ENCODE assay signal across 18 mouse cellular contexts in the genomic region with DNA sequence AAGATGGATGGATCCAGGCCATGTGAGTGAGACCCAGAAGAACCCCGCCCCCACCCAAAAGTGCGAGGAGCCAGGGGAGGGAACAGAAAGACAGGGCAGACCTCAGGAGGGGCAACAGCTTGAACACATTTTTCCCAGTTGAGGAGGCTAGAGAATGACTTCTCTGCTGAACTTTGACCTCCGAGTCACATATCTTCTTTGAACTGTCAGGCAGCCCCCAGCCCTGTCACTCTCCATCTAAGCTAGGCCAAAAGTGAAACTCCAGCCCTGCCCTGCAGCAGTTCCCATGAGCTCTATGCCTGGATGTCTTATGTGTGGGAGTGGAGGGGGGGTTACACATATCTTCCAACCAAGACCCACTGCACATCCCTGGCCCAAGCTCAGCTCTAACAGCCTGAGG.
DNase-seq lines count a peak whose midpoint lies in the region; ATAC-seq and TF ChIP-seq lines count a peak whose summit lies in the region.
"Had no signal": no experiment of that assay in that cellular context is flagged by ENCODE, and none has a peak within 500 bp of the region (broad histone marks: within the 10 kb centered on the region; RNA-seq: fewer than 3 reads in every experiment).

No protein-coding gene starts in this region.

- no peak for TF ChIP-seq CTCF in midbrain, postnatal 0 days (IDR thresholded peaks at IDR 0.05)
- no peak for TF ChIP-seq CTCF in stomach, postnatal 0 days (IDR thresholded peaks at IDR 0.05; ENCODE audit: low read depth)

- H3K36me3 ChIP-seq in hindbrain, embryonic 16.5 days (ENCODE audit: control insufficient read depth, insufficient read depth, low read length), result no peaks in the 10 kb centered on the region
- H3K36me3 ChIP-seq in hindbrain, embryonic 11.5 days (ENCODE audit: control insufficient read depth, insufficient read depth, low read length), result no peaks in the 10 kb centered on the region
- H3K36me3 ChIP-seq in midbrain, postnatal 0 days (ENCODE audit: insufficient read depth, low read length), result no peaks in the 10 kb centered on the region
- H3K36me3 ChIP-seq in midbrain, embryonic 13.5 days, result no peaks in the 10 kb centered on the region
- no peaks in the 10 kb centered on the region for H3K36me3 ChIP-seq in stomach, postnatal 0 days (ENCODE audit: control insufficient read depth, insufficient read depth, low read length)
- H3K36me3 ChIP-seq: forebrain, embryonic 15.5 days; heart, embryonic 10.5 days; limb, embryonic 13.5 days; liver, embryonic 12.5 days had no signal

- 55% methylated on average over 3 of the region's 3 CpGs for WGBS in hindbrain, embryonic 16.5 days
- WGBS in hindbrain, embryonic 11.5 days, result 21% methylated on average over 3 of the region's 3 CpGs
- WGBS in midbrain, postnatal 0 days, result 54% methylated on average over 3 of the region's 3 CpGs
- WGBS in midbrain, embryonic 13.5 days, result 54% methylated on average over 3 of the region's 3 CpGs
- WGBS in stomach, postnatal 0 days, result 54% methylated on average over 3 of the region's 3 CpGs

- H3K27ac ChIP-seq in hindbrain, embryonic 16.5 days (ENCODE audit: low read depth, low read length), result no peak overlapping the region
- H3K27ac ChIP-seq in hindbrain, embryonic 11.5 days (ENCODE audit: low read depth, low read length), result no peak overlapping the region
- H3K27ac ChIP-seq in midbrain, postnatal 0 days (ENCODE audit: low read depth, low read length), result no peak overlapping the region
- no peak overlapping the region for H3K27ac ChIP-seq in midbrain, embryonic 13.5 days
- no peak overlapping the region for H3K27ac ChIP-seq in stomach, postnatal 0 days (replicated peaks)
- H3K27ac ChIP-seq: forebrain, embryonic 15.5 days; heart, embryonic 10.5 days; limb, embryonic 13.5 days; liver, embryonic 12.5 days had no signal

- 0 out of 2 replicates have a peak, but pooled peaks have one; percentile 31 for ATAC-seq in hindbrain, embryonic 16.5 days
- ATAC-seq in hindbrain, embryonic 11.5 days (ENCODE audit: low FRiP score), result no peak
- ATAC-seq in midbrain, postnatal 0 days (ENCODE audit: low FRiP score), result 0 out of 2 replicates have a peak, but pooled peaks have one; percentile 18
- no peak for ATAC-seq in midbrain, embryonic 13.5 days
- no peak for ATAC-seq in stomach, postnatal 0 days (ENCODE audit: low FRiP score, low TSS enrichment)
- ATAC-seq: forebrain, embryonic 15.5 days; liver, embryonic 12.5 days; midbrain, embryonic 16.5 days had no signal

- no peak overlapping the region for H3K4me3 ChIP-seq in hindbrain, embryonic 16.5 days (ENCODE audit: low read length)
- no peak overlapping the region for H3K4me3 ChIP-seq in hindbrain, embryonic 11.5 days (ENCODE audit: low read depth, low read length)
- H3K4me3 ChIP-seq in midbrain, postnatal 0 days (ENCODE audit: low read depth, low read length), result no peak overlapping the region
- no peak overlapping the region for H3K4me3 ChIP-seq in midbrain, embryonic 13.5 days (replicated peaks)
- no peak overlapping the region for H3K4me3 ChIP-seq in stomach, postnatal 0 days (ENCODE audit: low read depth, low read length)
- H3K4me3 ChIP-seq: forebrain, embryonic 15.5 days; heart, embryonic 10.5 days; limb, embryonic 13.5 days; liver, embryonic 12.5 days had no signal

- H3K4me1 ChIP-seq in hindbrain, embryonic 16.5 days (ENCODE audit: control insufficient read depth, insufficient read depth, low read depth, low read length), result peaks cover 6% of the 10 kb centered on the region
- 0 out of 2 replicates have a peak, but pooled peaks cover 3% of the 10 kb centered on the region for H3K4me1 ChIP-seq in hindbrain, embryonic 11.5 days (replicated peaks; ENCODE audit: control insufficient read depth, insufficient read depth, low read length)
- no peaks in the 10 kb centered on the region for H3K4me1 ChIP-seq in midbrain, postnatal 0 days (ENCODE audit: insufficient read depth, low read length)
- H3K4me1 ChIP-seq in midbrain, embryonic 13.5 days (replicated peaks), result peaks cover 5% of the 10 kb centered on the region
- H3K4me1 ChIP-seq in stomach, postnatal 0 days (replicated peaks; ENCODE audit: control insufficient read depth, insufficient read depth), result no peaks in the 10 kb centered on the region

- no peak overlapping the region for H3K4me2 ChIP-seq in hindbrain, embryonic 16.5 days (ENCODE audit: low read length)
- H3K4me2 ChIP-seq in hindbrain, embryonic 11.5 days (replicated peaks; ENCODE audit: low read depth, low read length), result no peak overlapping the region
- no peak overlapping the region for H3K4me2 ChIP-seq in midbrain, postnatal 0 days (ENCODE audit: low read depth, low read length, poor library complexity, severe bottlenecking)
- H3K4me2 ChIP-seq in midbrain, embryonic 13.5 days (replicated peaks), result no peak overlapping the region
- no peak overlapping the region for H3K4me2 ChIP-seq in stomach, postnatal 0 days (replicated peaks; ENCODE audit: low read depth)
- H3K4me2 ChIP-seq: forebrain, embryonic 15.5 days; limb, embryonic 13.5 days; liver, embryonic 12.5 days had no signal

- no peak for DNase-seq in hindbrain, embryonic 11.5 days (ENCODE audit: low spot score)
- DNase-seq in kidney, postnatal 4 days, result peak; percentile 34 to 49
- DNase-seq in kidney, adult 11 months, result no peak
- DNase-seq in midbrain, postnatal 0 days (ENCODE audit: low spot score), result no peak
- peak; percentile 82 for DNase-seq in mesoderm, embryonic 11.5 days (ENCODE audit: low read depth, low spot score)
- no peak for DNase-seq in stomach, postnatal 0 days (ENCODE audit: low spot score)
- DNase-seq: heart, postnatal 4 days; kidney, adult 9 months; right cerebral cortex, postnatal 14 days; spleen, adult 18-20 months; thymus, postnatal 14 days had no signal

- no peaks in the 10 kb centered on the region for H3K9me3 ChIP-seq in hindbrain, embryonic 16.5 days (ENCODE audit: control insufficient read depth, low read length)
- no peaks in the 10 kb centered on the region for H3K9me3 ChIP-seq in hindbrain, embryonic 11.5 days (ENCODE audit: control insufficient read depth, low read length)
- H3K9me3 ChIP-seq in midbrain, postnatal 0 days (ENCODE audit: low read length), result no peaks in the 10 kb centered on the region
- H3K9me3 ChIP-seq in midbrain, embryonic 13.5 days, result no peaks in the 10 kb centered on the region
- H3K9me3 ChIP-seq in stomach, postnatal 0 days (ENCODE audit: control insufficient read depth, low read length), result no peaks in the 10 kb centered on the region
- H3K9me3 ChIP-seq: forebrain, embryonic 15.5 days; heart, embryonic 10.5 days; limb, embryonic 13.5 days; liver, embryonic 12.5 days had no signal

- TF ChIP-seq EP300 in stomach, postnatal 0 days (optimal IDR thresholded peaks at IDR 0.05), result no peak

- H3K27me3 ChIP-seq in hindbrain, embryonic 16.5 days (replicated peaks; ENCODE audit: control insufficient read depth, insufficient read depth, low read length), result peaks cover 2% of the 10 kb centered on the region; the same call in 1 of the 2 replicates
- H3K27me3 ChIP-seq in hindbrain, embryonic 11.5 days (ENCODE audit: control insufficient read depth, insufficient read depth, low read length), result peaks cover 9% of the 10 kb centered on the region
- H3K27me3 ChIP-seq in midbrain, postnatal 0 days (ENCODE audit: insufficient read depth, low read length), result peaks cover 12% of the 10 kb centered on the region
- H3K27me3 ChIP-seq in midbrain, embryonic 13.5 days, result peaks cover 27% of the 10 kb centered on the region
- H3K27me3 ChIP-seq in stomach, postnatal 0 days (ENCODE audit: control insufficient read depth, insufficient read depth, low read length), result no peaks in the 10 kb centered on the region

- no peak overlapping the region for H3K9ac ChIP-seq in hindbrain, embryonic 16.5 days (ENCODE audit: low read depth, low read length)
- H3K9ac ChIP-seq in hindbrain, embryonic 11.5 days (ENCODE audit: low read depth, low read length), result no peak overlapping the region
- H3K9ac ChIP-seq in midbrain, postnatal 0 days (replicated peaks; ENCODE audit: low read length, poor library complexity, severe bottlenecking), result no peak overlapping the region
- H3K9ac ChIP-seq in midbrain, embryonic 13.5 days (replicated peaks), result no peak overlapping the region
- H3K9ac ChIP-seq in stomach, postnatal 0 days (ENCODE audit: low read length), result no peak overlapping the region
- H3K9ac ChIP-seq: forebrain, embryonic 15.5 days; limb, embryonic 13.5 days; liver, embryonic 12.5 days had no signal

Comparison
In these comparisons a context has a peak if more than half of its experiments do, and no peak if none do; other contexts are left out.
1. ATAC-seq: peak in hindbrain, embryonic 16.5 days (single experiment) and midbrain, postnatal 0 days (single experiment); none in hindbrain, embryonic 11.5 days (single experiment), midbrain, embryonic 13.5 days (single experiment) and stomach, postnatal 0 days (single experiment).
2. DNase-seq: peak in kidney, postnatal 4 days (2 of 2) and mesoderm, embryonic 11.5 days (single experiment); none in hindbrain, embryonic 11.5 days (single experiment), kidney, adult 11 months (single experiment), midbrain, postnatal 0 days (single experiment) and stomach, postnatal 0 days (single experiment).